Mouse (Mus musculus) heart, postnatal 0 days (tissue): Measurements from ENCODE around the gene Zfp985. TPM values are rescaled to one million over a fixed set of nuclear protein-coding genes. Genes with fewer than 3 reads are reported as not detected.

ENCODE experiments used
- polyA plus RNA-seq: library from polyadenylated mRNA; unstranded; fragments of >200 nt; fragmentation: Nextera tagmentation; extraction: Ambion mirVana; gene quantifications from 2 replicates; pipeline ENCODE4 v1.2.1, GENCODE M21; 2015
- total RNA-seq: library from RNA; depleted of rRNA; stranded (reverse); fragments of >200 nt; gene quantifications from 2 replicates; pipeline ENCODE4 v1.2.3, GENCODE M21; 2014; ENCODE audit warnings: low replicate concordance; rRNA removed

The Zfp985 gene
- total and polyA plus RNA-seq, 2 experiments from 2014 or later, result 0.14 TPM; not detected in 1

Other genes with a start within 250 kb of the Zfp985 start
- not detected in 2 replicates for gene Zfp988, start 247.6 kb upstream of the Zfp985 start, total RNA-seq
- gene Zfp988, start 247.6 kb upstream of the Zfp985 start, polyA plus RNA-seq, result not detected in 2 replicates
- gene Zfp978, start 192.0 kb upstream of the Zfp985 start, total RNA-seq, result not detected in 2 replicates
- 0.20 and 0.21 TPM in 2 replicates for gene Zfp978, start 192.0 kb upstream of the Zfp985 start, polyA plus RNA-seq
- gene Zfp982, start 60.9 kb upstream of the Zfp985 start, total RNA-seq, result not detected in 2 replicates
- gene Zfp982, start 60.9 kb upstream of the Zfp985 start, polyA plus RNA-seq, result 4.5 and 4.7 TPM in 2 replicates
- gene Gm16503, start 13.1 kb upstream of the Zfp985 start, total RNA-seq, result not detected in 2 replicates
- 0.11 and 0.15 TPM in 2 replicates for gene Gm16503, start 13.1 kb upstream of the Zfp985 start, polyA plus RNA-seq
- gene Zfp979, start 89.2 kb downstream of the Zfp985 start, total RNA-seq, result 0.99 TPM in 1 of 2 replicates, not detected in the other
- gene Zfp979, start 89.2 kb downstream of the Zfp985 start, polyA plus RNA-seq, result 3.3 and 3.7 TPM in 2 replicates
- not detected in 2 replicates for gene Zfp534, start 149.3 kb downstream of the Zfp985 start, total RNA-seq
- not detected in 2 replicates for gene Zfp534, start 149.3 kb downstream of the Zfp985 start, polyA plus RNA-seq